Mouse (Mus musculus): ENCODE data around the gene Camkk1. TPM values are rescaled to one million over a fixed set of nuclear protein-coding genes. Genes with fewer than 3 reads are reported as not detected.

Gene Camkk1
- polyA plus RNA-seq, 1 experiment from 2014 or later, result 5.4 TPM

- H3K27me3 ChIP-seq (ENCODE audit: low read depth, poor library complexity, severe bottlenecking), result 0 out of 2 replicates have a peak, but pooled peaks cover 5% of the 10 kb centered on the region
Observed at GRCm38 (mm10) chr11:72998771-72999170, 20.0 kb upstream of the Camkk1 start, which contains the start of gene P2rx1. P2rx1 (plus strand) TSS chr11:72999103.

GRCm38 (mm10) chr11:73001029-73001428, 17.8 kb upstream of the Camkk1 start:
- H3K4me3 ChIP-seq, result no peak overlapping the region
- H3K9me3 ChIP-seq (replicated peaks), result no peaks in the 10 kb centered on the region
- 17% methylated on average over 6 of the region's 6 CpGs for WGBS
- no peak overlapping the region for H3K27ac ChIP-seq (replicated peaks)
- 0 out of 2 replicates have a peak, but pooled peaks cover 5% of the 10 kb centered on the region for H3K27me3 ChIP-seq (ENCODE audit: low read depth, poor library complexity, severe bottlenecking)
- H3K4me1 ChIP-seq, result peaks cover 14% of the 10 kb centered on the region
- peak; percentile 56 for DNase-seq (ENCODE audit: low spot score)
- no peaks in the 10 kb centered on the region for H3K36me3 ChIP-seq

More at GRCm38 (mm10) chr11:72998771-72999170, 20.0 kb upstream of the Camkk1 start, which contains the start of gene P2rx1:
- Histone ChIP-seq H3K36me3 (no peaks in the 10 kb centered on the region), H3K4me3 (no peak within 1 kb of the TSS), H3K9me3 (replicated peaks) (no peaks in the 10 kb centered on the region), H3K27ac (replicated peaks) (0 out of 2 replicates have a peak within 1 kb of the TSS, but pooled peaks have one; percentile 6), H3K4me1 (peaks cover 14% of the 10 kb centered on the region)
- WGBS, result 69% methylated on average over 8 of the region's 8 CpGs
- DNase-seq (ENCODE audit: low spot score), result no peak

- Histone ChIP-seq H3K36me3 (no peaks in the 10 kb centered on the region), H3K27ac (replicated peaks) (no peak overlapping the region; the same call in 1 of the 2 replicates), H3K4me3 (no peak overlapping the region), H3K27me3 (ENCODE audit: low read depth, poor library complexity, severe bottlenecking) (peaks cover 26% of the 10 kb centered on the region), H3K9me3 (replicated peaks) (no peaks in the 10 kb centered on the region), H3K4me1 (0 out of 2 replicates have a peak, but pooled peaks cover 4% of the 10 kb centered on the region)
- DNase-seq (ENCODE audit: low spot score), result peak; percentile 61
- 10% methylated on average over 2 of the region's 2 CpGs for WGBS
Observed at GRCm38 (mm10) chr11:73006377-73006776, 12.4 kb upstream of the Camkk1 start.

GRCm38 (mm10) chr11:73007113-73007512, 11.7 kb upstream of the Camkk1 start:
- no peak for DNase-seq (ENCODE audit: low spot score)
- Histone ChIP-seq H3K27me3 (ENCODE audit: low read depth, poor library complexity, severe bottlenecking) (peaks cover 24% of the 10 kb centered on the region), H3K9me3 (replicated peaks) (no peaks in the 10 kb centered on the region), H3K27ac (replicated peaks) (no peak overlapping the region), H3K36me3 (no peaks in the 10 kb centered on the region), H3K4me3 (no peak overlapping the region), H3K4me1 (0 out of 2 replicates have a peak, but pooled peaks cover 4% of the 10 kb centered on the region)
- WGBS, result 86% methylated on average over 3 of the region's 3 CpGs

DNA sequence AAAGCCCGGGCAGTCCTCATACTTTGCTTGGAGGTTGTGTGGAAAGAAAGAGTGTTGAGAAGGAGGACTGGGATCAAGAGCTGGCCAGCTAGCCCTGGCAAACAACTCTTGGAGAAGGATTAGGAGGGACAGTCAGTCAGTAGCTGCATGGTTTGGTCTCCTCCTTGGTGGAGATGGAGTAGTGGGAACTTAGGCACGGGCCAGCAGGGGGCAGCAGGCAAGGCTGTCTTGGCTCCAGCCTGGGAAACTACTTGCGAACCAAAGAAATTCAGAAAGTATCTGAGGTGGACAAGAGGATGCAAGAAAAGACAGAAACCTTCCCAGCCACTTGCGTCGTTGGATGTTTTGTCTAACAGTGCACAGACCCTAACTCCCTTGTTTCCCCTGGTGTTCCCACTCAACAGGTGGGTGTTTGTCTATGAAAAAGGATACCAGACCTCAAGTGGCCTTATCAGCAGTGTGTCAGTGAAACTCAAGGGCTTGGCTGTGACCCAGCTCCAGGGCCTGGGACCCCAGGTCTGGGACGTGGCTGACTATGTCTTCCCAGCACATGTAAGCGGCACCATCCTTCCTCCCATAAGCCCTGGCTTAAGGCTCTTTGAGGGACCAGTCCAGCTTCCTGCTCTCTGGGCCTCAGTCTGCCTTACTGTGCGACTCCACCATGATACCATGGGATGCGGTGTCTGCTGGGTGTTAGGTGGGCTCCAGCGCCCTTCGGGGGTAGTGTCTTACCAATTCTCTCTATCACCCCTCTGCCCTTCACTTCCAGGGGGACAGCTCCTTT, 10.9 kb upstream of the Camkk1 start:
- Histone ChIP-seq H3K9me3 (replicated peaks) (no peaks in the 10 kb centered on the region), H3K27ac (replicated peaks) (no peak overlapping the region)

DNA sequence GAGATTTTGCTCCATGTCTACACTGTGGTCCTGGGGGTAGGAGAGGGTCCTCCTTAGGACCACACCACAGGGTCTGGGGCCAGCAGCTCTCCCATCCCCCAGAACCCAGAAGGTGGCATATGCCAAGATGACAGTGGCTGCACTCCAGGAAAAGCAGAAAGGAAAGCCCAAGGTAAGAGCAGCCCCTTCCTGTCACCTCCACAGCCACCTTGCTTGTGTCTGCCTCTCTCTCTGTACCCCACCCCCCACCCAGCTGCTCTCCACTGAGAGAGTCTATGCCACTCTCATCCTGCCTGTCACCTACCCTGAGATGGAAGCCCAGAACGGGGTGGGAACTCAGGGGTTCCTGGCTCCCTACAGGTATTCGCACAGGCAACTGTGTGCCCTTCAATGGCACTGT, 10.0 kb upstream of the Camkk1 start:
- Histone ChIP-seq H3K36me3 (no peaks in the 10 kb centered on the region), H3K4me1 (0 out of 2 replicates have a peak, but pooled peaks cover 4% of the 10 kb centered on the region), H3K27ac (replicated peaks) (no peak overlapping the region), H3K9me3 (replicated peaks) (no peaks in the 10 kb centered on the region), H3K4me3 (no peak overlapping the region), H3K27me3 (ENCODE audit: low read depth, poor library complexity, severe bottlenecking) (peaks cover 24% of the 10 kb centered on the region)
- 74% methylated on average over 2 of the region's 2 CpGs for WGBS
- DNase-seq (ENCODE audit: low spot score), result no peak

More for the DNA sequence above, 10.9 kb upstream of the Camkk1 start:
- Histone ChIP-seq H3K27me3 (ENCODE audit: low read depth, poor library complexity, severe bottlenecking) (peaks cover 24% of the 10 kb centered on the region), H3K4me1 (0 out of 2 replicates have a peak, but pooled peaks cover 4% of the 10 kb centered on the region), H3K36me3 (no peaks in the 10 kb centered on the region), H3K4me3 (no peak overlapping the region)
- WGBS, result 69% methylated on average over 11 of the region's 11 CpGs
- peak; percentile 48 for DNase-seq (ENCODE audit: low spot score)

DNA sequence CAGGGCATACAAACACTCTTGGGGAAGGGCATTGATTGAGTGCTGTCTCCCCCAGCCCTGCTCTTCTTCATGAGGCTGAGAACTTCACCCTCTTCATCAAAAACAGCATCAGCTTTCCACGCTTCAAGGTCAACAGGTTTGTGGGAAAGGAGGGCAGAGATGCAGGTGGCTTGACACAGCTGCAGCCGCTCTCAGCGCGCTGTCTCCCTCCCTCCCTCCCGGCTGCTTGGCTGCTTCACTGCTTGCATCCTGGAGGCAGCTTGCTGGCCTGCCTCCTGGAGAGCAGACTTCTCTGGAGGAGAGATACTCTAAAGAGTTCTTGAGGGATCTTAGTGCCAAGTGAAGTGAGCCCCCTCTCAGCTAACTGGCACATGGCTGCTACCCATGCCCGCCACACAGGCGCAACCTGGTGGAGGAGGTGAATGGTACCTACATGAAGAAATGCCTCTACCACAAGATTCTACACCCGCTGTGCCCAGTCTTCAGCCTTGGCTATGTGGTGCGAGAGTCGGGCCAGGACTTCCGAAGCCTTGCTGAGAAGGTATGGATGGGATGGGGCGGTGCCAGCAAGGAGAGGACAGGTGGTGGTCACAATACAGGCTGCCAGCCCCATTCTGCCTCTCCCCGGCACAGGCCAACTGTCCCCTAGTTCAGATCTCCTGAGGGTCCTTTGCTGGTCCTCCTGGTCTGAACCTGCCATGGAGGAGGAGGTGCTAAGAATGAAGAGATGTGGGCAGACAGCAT, 9.1 kb upstream of the Camkk1 start:
- Histone ChIP-seq H3K4me3 (no peak overlapping the region), H3K9me3 (replicated peaks) (no peaks in the 10 kb centered on the region), H3K36me3 (no peaks in the 10 kb centered on the region), H3K27ac (replicated peaks) (no peak overlapping the region), H3K4me1 (0 out of 2 replicates have a peak, but pooled peaks cover 4% of the 10 kb centered on the region), H3K27me3 (ENCODE audit: low read depth, poor library complexity, severe bottlenecking) (peaks cover 24% of the 10 kb centered on the region)
- 54% methylated on average over 13 of the region's 13 CpGs for WGBS
- DNase-seq (ENCODE audit: low spot score), result no peak

- 71% methylated on average over 5 of the region's 5 CpGs for WGBS
- Histone ChIP-seq H3K4me1 (peaks cover 8% of the 10 kb centered on the region), H3K36me3 (no peaks in the 10 kb centered on the region), H3K4me3 (no peak overlapping the region), H3K27me3 (ENCODE audit: low read depth, poor library complexity, severe bottlenecking) (peaks cover 47% of the 10 kb centered on the region), H3K9me3 (replicated peaks) (no peaks in the 10 kb centered on the region), H3K27ac (replicated peaks) (no peak overlapping the region)
- no peak for DNase-seq (ENCODE audit: low spot score)
Observed at GRCm38 (mm10) chr11:73013981-73014380, 4.8 kb upstream of the Camkk1 start.

GRCm38 (mm10) chr11:73014831-73015344, 3.9 kb upstream of the Camkk1 start:
- H3K9me3 ChIP-seq (replicated peaks), result no peaks in the 10 kb centered on the region
- H3K27ac ChIP-seq (replicated peaks), result no peak overlapping the region; the same call in 1 of the 2 replicates
- H3K27me3 ChIP-seq (ENCODE audit: low read depth, poor library complexity, severe bottlenecking), result peaks cover 47% of the 10 kb centered on the region
- H3K4me3 ChIP-seq, result no peak overlapping the region
- peaks cover 17% of the 10 kb centered on the region for H3K4me1 ChIP-seq
- no peaks in the 10 kb centered on the region for H3K36me3 ChIP-seq
- WGBS, result 84% methylated on average over 4 of the region's 4 CpGs
- DNase-seq (ENCODE audit: low spot score), result no peak

DNA sequence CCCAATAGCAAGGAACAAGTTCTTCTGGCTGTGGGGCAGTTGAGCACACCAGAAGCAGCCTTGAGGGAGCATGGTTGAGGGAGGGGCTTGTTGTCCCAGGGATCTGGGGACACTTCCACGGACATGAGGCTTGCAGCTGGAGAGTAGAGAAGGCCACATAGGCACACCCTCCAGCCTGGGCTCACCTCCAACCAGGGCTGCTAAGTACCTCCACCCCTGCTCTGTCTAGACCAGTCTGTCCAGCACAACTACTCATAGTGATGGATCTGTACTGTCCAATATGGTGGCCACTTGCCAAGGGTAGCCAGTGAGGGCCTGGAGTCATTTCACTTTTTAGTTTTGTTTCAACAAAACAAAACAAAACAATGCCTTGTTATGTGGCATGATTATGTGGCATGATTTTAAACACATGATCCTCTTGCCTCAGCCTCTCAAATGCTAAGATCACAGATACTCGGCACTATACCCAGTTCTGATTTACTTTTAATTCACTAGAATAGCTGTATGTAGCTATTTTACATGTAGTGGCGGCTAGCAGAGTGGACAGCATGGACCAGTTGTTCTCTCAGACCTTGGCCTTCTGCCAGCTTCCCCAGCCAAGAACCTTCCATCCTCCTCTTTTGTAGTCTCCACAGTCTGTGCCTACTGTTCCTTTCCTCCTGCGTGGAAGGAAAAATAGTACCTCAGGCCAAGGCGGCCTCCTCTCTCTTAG, 3.3 kb upstream of the Camkk1 start:
- Histone ChIP-seq H3K4me3 (no peak overlapping the region), H3K9me3 (replicated peaks) (no peaks in the 10 kb centered on the region), H3K4me1 (peaks cover 20% of the 10 kb centered on the region), H3K27ac (replicated peaks) (no peak overlapping the region), H3K27me3 (ENCODE audit: low read depth, poor library complexity, severe bottlenecking) (peaks cover 49% of the 10 kb centered on the region), H3K36me3 (no peaks in the 10 kb centered on the region)
- no peak for DNase-seq (ENCODE audit: low spot score)
- WGBS, result 85% methylated on average over 5 of the region's 5 CpGs

DNA sequence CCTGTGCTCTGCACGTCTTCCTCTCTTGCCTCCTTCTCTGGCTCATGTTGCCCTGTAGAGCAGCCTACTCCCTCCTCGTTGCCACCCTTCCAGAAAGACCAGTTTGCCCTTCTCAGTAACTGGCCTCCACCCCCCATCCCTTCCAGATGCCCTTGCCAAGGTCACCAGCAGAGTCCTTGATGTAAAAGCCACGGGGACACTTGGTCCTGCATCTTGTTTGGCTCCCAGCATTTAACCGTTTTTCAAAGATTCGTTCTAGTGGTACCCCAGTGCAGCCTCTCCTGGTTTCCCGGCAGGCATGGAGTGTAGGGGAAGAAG, 2.7 kb upstream of the Camkk1 start:
- WGBS, result 71% methylated on average over 6 of the region's 6 CpGs
- H3K36me3 ChIP-seq, result no peaks in the 10 kb centered on the region
- H3K27ac ChIP-seq (replicated peaks), result no peak overlapping the region
- no peak overlapping the region for H3K4me3 ChIP-seq
- H3K27me3 ChIP-seq (ENCODE audit: low read depth, poor library complexity, severe bottlenecking), result peaks cover 54% of the 10 kb centered on the region
- peaks cover 20% of the 10 kb centered on the region for H3K4me1 ChIP-seq
- no peaks in the 10 kb centered on the region for H3K9me3 ChIP-seq (replicated peaks)
- no peak for DNase-seq (ENCODE audit: low spot score)

DNA sequence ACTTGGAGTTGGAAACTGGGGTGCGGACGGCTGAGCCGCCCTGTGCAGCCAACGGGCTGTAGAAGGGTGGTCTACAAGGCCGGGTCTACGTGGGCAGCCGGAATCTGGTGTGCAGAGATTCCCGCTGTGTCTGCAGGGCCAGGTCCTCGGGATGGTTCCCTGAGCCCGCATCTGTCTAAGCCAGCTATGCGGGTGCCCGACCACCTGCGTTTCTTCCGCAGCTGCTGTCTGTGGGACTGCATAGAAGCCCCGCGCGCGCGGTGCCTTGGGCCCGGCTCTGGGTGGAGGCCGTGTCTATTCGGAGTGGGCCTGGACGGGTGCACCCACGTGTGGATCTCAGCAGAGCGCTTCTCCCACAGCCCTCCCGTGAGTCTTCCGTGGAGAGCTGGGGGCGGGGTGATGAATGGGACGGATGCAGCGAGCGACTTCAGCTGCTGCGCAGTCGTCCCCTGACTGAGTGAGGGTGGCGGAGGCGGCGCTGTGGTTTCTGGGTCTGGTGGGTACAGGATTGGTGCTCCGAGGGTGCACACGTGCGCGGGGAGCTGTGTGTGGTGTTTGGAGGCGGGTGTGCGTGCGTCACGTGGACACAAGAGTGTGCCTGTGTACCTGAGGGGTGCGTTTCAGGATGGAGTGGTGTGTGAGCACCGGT, 463 bp downstream of the Camkk1 start:
- Histone ChIP-seq H3K4me1 (peaks cover 37% of the 10 kb centered on the region), H3K27ac (replicated peaks) (peak overlapping the region; percentile 67), H3K27me3 (ENCODE audit: low read depth, poor library complexity, severe bottlenecking) (peaks cover 80% of the 10 kb centered on the region), H3K36me3 (no peaks in the 10 kb centered on the region), H3K9me3 (replicated peaks) (no peaks in the 10 kb centered on the region), H3K4me3 (peak overlapping the region; percentile 77)
- DNase-seq (ENCODE audit: low spot score), result no peak
- WGBS, result 1% methylated on average over 46 of the region's 46 CpGs
